Mouse (Mus musculus) intestine, embryonic 16.5 days (tissue): ENCODE results near the gene Chchd3. TPM values are rescaled to one million over a fixed set of nuclear protein-coding genes. Genes with fewer than 3 reads are reported as not detected.

Experiments
- ATAC-seq: fragments of 200-750 bp; cut with Nextera tagmentation; 2 replicates; pipeline ENCODE4 v1.8.0; 2017; ENCODE audit warnings: moderate TSS enrichment, moderate library complexity
- H3K27ac ChIP-seq: fragments of 300-500 bp; sonication (generic); 2 replicates; pipeline ENCODE4 v1.5.1; 2014; ENCODE audit warnings: mild to moderate bottlenecking, low read length
- H3K27me3 ChIP-seq: fragments of 300-500 bp; sonication (generic); replicated peaks from 2 replicates; pipeline ENCODE4 v1.6.1; 2014; ENCODE audit warnings: low read length, control low read depth, mixed read lengths; ENCODE audit not compliant: control insufficient read depth, insufficient read depth
- H3K36me3 ChIP-seq: fragments of 300-500 bp; sonication (generic); 2 replicates; pipeline ENCODE4 v1.6.1; 2014; ENCODE audit warnings: low read length, control low read depth; ENCODE audit not compliant: control insufficient read depth, insufficient read depth
- H3K4me1 ChIP-seq: fragments of 300-500 bp; sonication (generic); 2 replicates; pipeline ENCODE4 v1.6.1; 2014; ENCODE audit warnings: low read length, control low read depth, mixed read lengths; ENCODE audit not compliant: control insufficient read depth, insufficient read depth
- H3K4me2 ChIP-seq: fragments of 300-500 bp; sonication (generic); 2 replicates; pipeline ENCODE4 v1.6.1; 2014; ENCODE audit warnings: low read depth, low read length, control low read depth
- H3K4me3 ChIP-seq: fragments of 300-500 bp; sonication (generic); 2 replicates; pipeline ENCODE4 v1.5.1; 2014; ENCODE audit warnings: mild to moderate bottlenecking, low read length
- H3K9ac ChIP-seq: fragments of 300-500 bp; sonication (generic); 2 replicates; pipeline ENCODE4 v1.6.1; 2014; ENCODE audit warnings: low read depth, low read length
- H3K9me3 ChIP-seq: fragments of 300-500 bp; sonication (generic); 2 replicates; pipeline ENCODE4 v1.6.1; 2016; ENCODE audit warnings: low read length, control low read depth; ENCODE audit not compliant: control insufficient read depth
- WGBS: fragments of 180-500 bp; shearing (Covaris S2); extraction: QIAGEN DNeasy Blood & Tissue Kit; methylation state at CpG from one replicate; pipeline ENCODE4 v1.1.7; 2014; 5-methylcytosine and 5-hydroxymethylcytosine counted together
- polyA plus RNA-seq: library from polyadenylated mRNA; unstranded; fragments of >200 nt; fragmentation: Nextera tagmentation; extraction: Ambion mirVana; gene quantifications from 2 replicates; pipeline ENCODE4 v1.2.1, GENCODE M21; 2015

Chchd3 gene
- polyA plus RNA-seq, 1 experiment from 2014 or later, result 164 TPM

DNA sequence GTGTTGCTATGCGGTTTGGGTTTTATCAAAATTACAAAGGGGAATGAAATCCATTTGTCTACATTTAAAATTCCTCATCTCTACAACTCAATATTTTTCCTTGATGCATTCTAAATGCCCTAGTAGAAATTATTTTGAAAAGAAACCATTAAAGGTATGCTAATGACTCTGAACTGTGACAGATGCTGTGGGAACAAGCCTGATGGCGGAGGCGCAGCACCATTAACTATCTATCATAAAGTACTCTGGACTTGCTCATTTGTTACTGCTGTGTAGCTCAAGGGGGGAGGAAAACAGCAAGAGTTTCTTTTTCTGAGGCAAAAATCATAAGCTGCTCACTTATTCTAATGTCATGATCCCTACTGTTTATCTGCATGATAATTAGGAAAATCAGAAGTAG lies 110.4 kb downstream of the Chchd3 start:
- Histone ChIP-seq H3K9ac (no peak overlapping the region), H3K27ac (no peak overlapping the region), H3K36me3 (no peaks in the 10 kb centered on the region), H3K4me1 (no peaks in the 10 kb centered on the region), H3K9me3 (no peaks in the 10 kb centered on the region), H3K4me3 (no peak overlapping the region), H3K27me3 (no peaks in the 10 kb centered on the region), H3K4me2 (no peak overlapping the region)
- no peak for ATAC-seq
- WGBS, result 90% methylated on average over 3 of the region's 3 CpGs

DNA sequence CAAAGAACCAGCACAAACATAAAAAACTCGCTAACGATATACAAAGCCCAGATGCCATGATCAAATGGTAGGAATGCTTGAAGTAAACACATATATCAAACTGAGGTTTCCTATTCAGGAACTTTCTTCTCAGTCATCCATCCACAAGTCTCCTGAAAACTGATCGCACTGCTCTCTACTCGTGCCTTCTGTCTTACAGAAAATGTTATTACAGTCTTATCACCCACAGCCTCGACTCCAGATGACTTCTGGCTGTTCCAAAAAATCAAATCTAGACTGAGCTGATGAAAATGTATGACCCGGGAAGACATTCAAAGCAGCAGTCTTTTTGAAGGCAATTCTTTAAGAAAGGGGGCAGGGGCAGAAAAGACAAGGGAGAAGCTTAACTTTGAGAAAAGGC lies 112.8 kb downstream of the Chchd3 start:
- H3K9ac ChIP-seq, result no peak overlapping the region
- ATAC-seq, result no peak
- no peak overlapping the region for H3K4me2 ChIP-seq
- WGBS, result 46% methylated on average over 6 of the region's 6 CpGs
- no peaks in the 10 kb centered on the region for H3K36me3 ChIP-seq
- no peaks in the 10 kb centered on the region for H3K4me1 ChIP-seq
- no peak overlapping the region for H3K4me3 ChIP-seq
- no peak overlapping the region for H3K27ac ChIP-seq
- no peaks in the 10 kb centered on the region for H3K9me3 ChIP-seq
- no peaks in the 10 kb centered on the region for H3K27me3 ChIP-seq

- H3K36me3 ChIP-seq, result no peaks in the 10 kb centered on the region
- H3K4me1 ChIP-seq, result no peaks in the 10 kb centered on the region
- H3K27me3 ChIP-seq, result no peaks in the 10 kb centered on the region
- no peak overlapping the region for H3K4me3 ChIP-seq
- no peak overlapping the region for H3K9ac ChIP-seq
- H3K4me2 ChIP-seq, result no peak overlapping the region
- WGBS, result 78% methylated on average over 1 of the region's 1 CpGs
- H3K9me3 ChIP-seq, result no peaks in the 10 kb centered on the region
- no peak for ATAC-seq
- no peak overlapping the region for H3K27ac ChIP-seq
Observed at GRCm38 (mm10) chr6:32944956-32945355, 115.1 kb downstream of the Chchd3 start.

GRCm38 (mm10) chr6:32943651-32944050 lies 116.4 kb downstream of the Chchd3 start:
- Histone ChIP-seq H3K4me2 (no peak overlapping the region), H3K27me3 (no peaks in the 10 kb centered on the region), H3K4me3 (no peak overlapping the region), H3K9me3 (no peaks in the 10 kb centered on the region), H3K4me1 (no peaks in the 10 kb centered on the region), H3K9ac (no peak overlapping the region), H3K36me3 (no peaks in the 10 kb centered on the region), H3K27ac (no peak overlapping the region)
- ATAC-seq, result no peak
- 90% methylated on average over 4 of the region's 4 CpGs for WGBS

GRCm38 (mm10) chr6:32940299-32940698 lies 119.8 kb downstream of the Chchd3 start:
- no peak overlapping the region for H3K4me3 ChIP-seq
- H3K4me2 ChIP-seq, result no peak overlapping the region
- WGBS, result 55% methylated on average over 11 of the region's 11 CpGs
- no peaks in the 10 kb centered on the region for H3K27me3 ChIP-seq
- no peaks in the 10 kb centered on the region for H3K36me3 ChIP-seq
- H3K9ac ChIP-seq, result no peak overlapping the region
- no peak for ATAC-seq
- H3K9me3 ChIP-seq, result no peaks in the 10 kb centered on the region
- no peaks in the 10 kb centered on the region for H3K4me1 ChIP-seq
- no peak overlapping the region for H3K27ac ChIP-seq

GRCm38 (mm10) chr6:32937643-32938042 lies 122.4 kb downstream of the Chchd3 start:
- no peak overlapping the region for H3K4me3 ChIP-seq
- no peaks in the 10 kb centered on the region for H3K27me3 ChIP-seq
- no peak overlapping the region for H3K4me2 ChIP-seq
- H3K9me3 ChIP-seq, result no peaks in the 10 kb centered on the region
- H3K36me3 ChIP-seq, result no peaks in the 10 kb centered on the region
- ATAC-seq, result no peak
- no peak overlapping the region for H3K9ac ChIP-seq
- WGBS, result 91% methylated on average over 1 of the region's 1 CpGs
- H3K4me1 ChIP-seq, result no peaks in the 10 kb centered on the region
- H3K27ac ChIP-seq, result no peak overlapping the region

DNA sequence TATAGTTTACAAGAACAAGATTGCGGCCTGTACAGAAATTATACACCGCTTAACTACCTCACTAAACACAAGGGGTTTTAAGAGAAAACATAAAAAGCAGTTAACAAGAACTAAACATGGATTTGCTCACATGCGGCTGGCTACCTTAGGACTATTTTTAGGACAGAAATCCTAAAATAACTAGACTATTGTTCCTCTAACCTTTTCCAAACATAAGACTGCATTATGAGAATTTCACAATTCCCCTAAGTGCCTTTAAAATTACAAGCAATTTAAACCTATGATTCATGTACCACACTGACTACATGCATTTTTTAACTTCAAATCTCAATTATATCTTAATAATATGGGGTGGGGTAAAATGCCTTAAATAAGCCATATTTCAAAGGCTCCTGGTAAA lies 123.3 kb downstream of the Chchd3 start:
- H3K27me3 ChIP-seq, result no peaks in the 10 kb centered on the region
- no peak for ATAC-seq
- no peak overlapping the region for H3K4me2 ChIP-seq
- no peak overlapping the region for H3K9ac ChIP-seq
- no peaks in the 10 kb centered on the region for H3K9me3 ChIP-seq
- WGBS, result 71% methylated on average over 3 of the region's 3 CpGs
- no peak overlapping the region for H3K27ac ChIP-seq
- H3K4me1 ChIP-seq, result no peaks in the 10 kb centered on the region
- no peak overlapping the region for H3K4me3 ChIP-seq
- no peaks in the 10 kb centered on the region for H3K36me3 ChIP-seq

DNA sequence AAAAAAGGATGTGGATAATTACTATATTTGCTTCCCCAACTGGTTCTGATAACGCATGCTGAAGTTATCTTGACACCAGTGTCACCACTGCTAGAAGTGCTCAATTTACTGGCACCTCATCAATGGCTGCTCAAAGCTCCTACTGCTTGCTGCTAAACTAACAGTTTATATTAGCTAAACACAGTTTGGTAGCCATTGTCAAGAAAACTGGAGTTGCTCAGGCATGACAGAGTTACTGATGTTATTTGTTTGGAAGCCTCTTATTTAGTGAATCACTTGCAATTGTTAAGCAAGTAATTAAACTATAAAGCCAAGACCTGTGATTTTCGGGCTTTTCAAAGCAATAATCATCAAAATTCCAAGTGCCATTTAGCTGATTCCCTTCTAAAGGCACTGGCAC lies 123.7 kb downstream of the Chchd3 start:
- H3K36me3 ChIP-seq, result no peaks in the 10 kb centered on the region
- no peaks in the 10 kb centered on the region for H3K9me3 ChIP-seq
- no peaks in the 10 kb centered on the region for H3K4me1 ChIP-seq
- 50% methylated on average over 2 of the region's 2 CpGs for WGBS
- no peaks in the 10 kb centered on the region for H3K27me3 ChIP-seq
- no peak overlapping the region for H3K27ac ChIP-seq
- H3K4me2 ChIP-seq, result no peak overlapping the region
- no peak for ATAC-seq
- H3K4me3 ChIP-seq, result no peak overlapping the region
- H3K9ac ChIP-seq, result no peak overlapping the region

GRCm38 (mm10) chr6:32935576-32935975 lies 124.5 kb downstream of the Chchd3 start:
- H3K27ac ChIP-seq, result no peak overlapping the region
- WGBS, result 82% methylated on average over 5 of the region's 5 CpGs
- ATAC-seq, result no peak
- no peaks in the 10 kb centered on the region for H3K27me3 ChIP-seq
- no peak overlapping the region for H3K4me3 ChIP-seq
- H3K4me1 ChIP-seq, result no peaks in the 10 kb centered on the region
- no peak overlapping the region for H3K9ac ChIP-seq
- H3K9me3 ChIP-seq, result no peaks in the 10 kb centered on the region
- H3K36me3 ChIP-seq, result no peaks in the 10 kb centered on the region
- no peak overlapping the region for H3K4me2 ChIP-seq

- no peaks in the 10 kb centered on the region for H3K27me3 ChIP-seq
- H3K4me2 ChIP-seq, result no peak overlapping the region
- no peak overlapping the region for H3K27ac ChIP-seq
- no peaks in the 10 kb centered on the region for H3K9me3 ChIP-seq
- no peak overlapping the region for H3K4me3 ChIP-seq
- H3K9ac ChIP-seq, result no peak overlapping the region
- no peaks in the 10 kb centered on the region for H3K36me3 ChIP-seq
- 55% methylated on average over 11 of the region's 11 CpGs for WGBS
- H3K4me1 ChIP-seq, result no peaks in the 10 kb centered on the region
- no peak; the same call in 1 of the 2 replicates for ATAC-seq
Observed at GRCm38 (mm10) chr6:32931106-32931770, 128.8 kb downstream of the Chchd3 start.
